Mouse (Mus musculus) limb, embryonic 15.5 days (tissue): ENCODE results near the gene Coa5. TPM values are rescaled to one million over a fixed set of nuclear protein-coding genes. Genes with fewer than 3 reads are reported as not detected.

ENCODE experiments used
- ATAC-seq: fragments of 200-750 bp; cut with Nextera tagmentation; 2 replicates; pipeline ENCODE4 v1.8.0; 2017; ENCODE audit warnings: low read depth, moderate TSS enrichment; ENCODE audit not compliant: insufficient number of reproducible peaks, low FRiP score, low TSS enrichment
- H3K27ac ChIP-seq: fragments of 300-500 bp; sonication (generic); 2 replicates; pipeline ENCODE4 v1.5.1; 2015; ENCODE audit warnings: moderate library complexity, mild to moderate bottlenecking, inconsistent platforms
- H3K27me3 ChIP-seq: fragments of 300-500 bp; sonication (generic); 2 replicates; pipeline ENCODE4 v1.6.1; 2015; ENCODE audit warnings: inconsistent platforms
- H3K36me3 ChIP-seq: fragments of 300-500 bp; sonication (generic); 2 replicates; pipeline ENCODE4 v1.6.1; 2015; ENCODE audit warnings: inconsistent platforms
- H3K4me1 ChIP-seq: fragments of 300-500 bp; sonication (generic); 2 replicates; pipeline ENCODE4 v1.6.1; 2015; ENCODE audit warnings: inconsistent platforms
- H3K4me2 ChIP-seq: fragments of 300-500 bp; sonication (generic); 2 replicates; pipeline ENCODE4 v1.6.1; 2015; ENCODE audit warnings: mild to moderate bottlenecking, inconsistent platforms
- H3K4me3 ChIP-seq: fragments of 300-500 bp; sonication (generic); 2 replicates; pipeline ENCODE4 v1.5.1; 2015; ENCODE audit warnings: mild to moderate bottlenecking, inconsistent platforms
- H3K9ac ChIP-seq: fragments of 300-500 bp; sonication (generic); 2 replicates; pipeline ENCODE4 v1.6.1; 2015; ENCODE audit warnings: inconsistent platforms
- H3K9me3 ChIP-seq: fragments of 300-500 bp; sonication (generic); 2 replicates; pipeline ENCODE4 v1.6.1; 2016; ENCODE audit warnings: inconsistent platforms
- WGBS: fragments of 180-500 bp; shearing (Covaris S2); methylation state at CpG from one replicate; pipeline ENCODE4 v1.1.7; 2015; 5-methylcytosine and 5-hydroxymethylcytosine counted together
- polyA plus RNA-seq: library from polyadenylated mRNA; unstranded; fragments of >200 nt; fragmentation: Nextera tagmentation; extraction: Ambion mirVana; gene quantifications from 2 replicates; pipeline ENCODE4 v1.2.1, GENCODE M21; 2015

The Coa5 gene
- polyA plus RNA-seq, 1 experiment from 2014 or later: 46.1 TPM

GRCm38 (mm10) chr1:37467806-37468205, 37.9 kb upstream of the Coa5 start:
- Histone ChIP-seq H3K9me3 (no peaks in the 10 kb centered on the region), H3K4me3 (no peak overlapping the region), H3K4me2 (no peak overlapping the region), H3K27me3 (no peaks in the 10 kb centered on the region), H3K4me1 (no peaks in the 10 kb centered on the region), H3K36me3 (peaks cover 4% of the 10 kb centered on the region; the same call in 1 of the 2 replicates), H3K9ac (no peak overlapping the region), H3K27ac (no peak overlapping the region)
- no peak for ATAC-seq
- WGBS: 76% methylated on average over 4 of the region's 4 CpGs

GRCm38 (mm10) chr1:37466322-37466995, 36.6 kb upstream of the Coa5 start:
- Histone ChIP-seq H3K27me3 (no peaks in the 10 kb centered on the region), H3K9ac (no peak overlapping the region), H3K4me1 (no peaks in the 10 kb centered on the region), H3K4me3 (no peak overlapping the region), H3K36me3 (peaks cover 4% of the 10 kb centered on the region; the same call in 1 of the 2 replicates), H3K4me2 (no peak overlapping the region), H3K27ac (no peak overlapping the region), H3K9me3 (no peaks in the 10 kb centered on the region)
- ATAC-seq: no peak
- WGBS: 85% methylated on average over 3 of the region's 3 CpGs

DNA sequence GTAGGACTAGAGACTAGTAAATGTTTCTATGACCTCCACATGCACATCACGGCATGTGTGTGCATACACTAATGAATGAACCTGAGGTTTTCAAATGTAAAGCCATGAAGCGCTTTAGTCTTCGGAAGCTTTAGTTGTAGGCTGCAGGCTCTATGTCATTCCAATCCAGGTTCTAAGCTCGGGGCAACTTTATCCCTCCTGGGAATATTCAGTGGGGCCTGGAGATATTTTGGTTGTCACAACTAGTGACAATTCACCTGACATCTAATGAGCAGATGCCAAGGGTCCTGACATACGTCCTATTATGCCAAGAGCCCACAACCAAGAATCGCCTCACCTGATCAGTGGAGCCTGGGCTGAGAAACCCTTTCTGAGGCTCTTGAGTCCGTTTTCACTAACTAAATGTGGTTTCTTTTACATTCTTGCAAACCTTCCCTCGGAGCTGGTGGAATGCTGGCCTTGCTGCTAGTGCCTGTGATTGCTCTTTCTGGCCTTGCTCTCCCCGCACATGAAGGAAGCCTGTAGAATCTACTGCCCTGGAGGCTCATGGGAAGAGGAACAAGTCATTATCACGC, 35.1 kb upstream of the Coa5 start:
- no peak for ATAC-seq
- Histone ChIP-seq H3K27ac (no peak overlapping the region), H3K4me3 (no peak overlapping the region), H3K9me3 (no peaks in the 10 kb centered on the region), H3K27me3 (no peaks in the 10 kb centered on the region), H3K9ac (no peak overlapping the region), H3K4me1 (no peaks in the 10 kb centered on the region), H3K4me2 (no peak overlapping the region), H3K36me3 (peaks cover 4% of the 10 kb centered on the region; the same call in 1 of the 2 replicates)
- WGBS: 83% methylated on average over 10 of the region's 10 CpGs

DNA sequence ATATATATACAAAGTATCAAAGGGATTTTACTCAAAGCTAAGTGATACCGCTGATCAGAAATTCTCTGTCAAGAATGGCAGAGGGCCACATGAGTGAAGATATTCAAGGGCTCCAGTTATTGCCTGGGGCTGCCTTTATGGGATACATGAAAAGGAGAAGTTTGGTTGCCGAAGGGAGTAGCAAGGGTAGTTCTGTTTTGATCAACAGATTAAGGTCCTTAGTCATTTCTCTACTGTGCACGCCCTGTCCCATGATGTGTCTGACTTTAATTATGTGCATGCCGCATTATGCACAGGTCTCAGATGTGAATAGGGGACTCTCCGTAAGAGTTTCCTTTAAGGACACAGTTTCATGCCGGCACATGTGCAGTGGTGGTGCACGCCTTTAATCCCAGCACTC, 27.6 kb upstream of the Coa5 start:
- no peaks in the 10 kb centered on the region for H3K27me3 ChIP-seq
- no peaks in the 10 kb centered on the region for H3K4me1 ChIP-seq
- H3K36me3 ChIP-seq: no peaks in the 10 kb centered on the region; the same call in 1 of the 2 replicates
- no peak overlapping the region for H3K4me3 ChIP-seq
- H3K27ac ChIP-seq: no peak overlapping the region
- no peak overlapping the region for H3K9ac ChIP-seq
- H3K9me3 ChIP-seq: no peaks in the 10 kb centered on the region
- H3K4me2 ChIP-seq: no peak overlapping the region
- WGBS: 77% methylated on average over 7 of the region's 7 CpGs
- ATAC-seq: no peak

DNA sequence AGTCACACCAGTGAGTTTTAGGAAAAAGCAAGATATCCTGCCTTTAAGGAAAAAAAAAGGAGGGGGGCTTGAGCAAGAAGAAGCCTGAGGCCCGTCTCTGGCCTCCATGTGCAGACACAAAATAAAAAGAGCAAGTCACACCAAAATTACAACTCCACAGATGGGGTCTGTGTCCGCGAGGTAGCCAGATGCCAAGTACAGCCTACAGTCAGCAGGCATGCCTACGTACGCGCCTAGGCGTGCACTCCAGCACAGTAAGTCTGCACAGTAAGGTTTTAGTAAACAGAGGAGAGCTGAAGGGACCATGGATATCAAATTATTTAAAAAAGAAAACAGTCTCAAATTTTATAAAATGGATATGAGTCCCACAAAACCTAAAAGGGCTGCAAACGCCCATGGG, 21.4 kb upstream of the Coa5 start:
- ATAC-seq: no peak
- H3K27me3 ChIP-seq: no peaks in the 10 kb centered on the region
- H3K4me2 ChIP-seq: no peak overlapping the region
- H3K4me3 ChIP-seq: no peak overlapping the region
- H3K4me1 ChIP-seq: no peaks in the 10 kb centered on the region
- H3K9ac ChIP-seq: no peak overlapping the region
- peaks cover 25% of the 10 kb centered on the region for H3K36me3 ChIP-seq
- H3K27ac ChIP-seq: no peak overlapping the region
- no peaks in the 10 kb centered on the region for H3K9me3 ChIP-seq
- WGBS: 84% methylated on average over 8 of the region's 8 CpGs

- H3K27ac ChIP-seq: no peak overlapping the region
- 77% methylated on average over 10 of the region's 10 CpGs for WGBS
- H3K27me3 ChIP-seq: no peaks in the 10 kb centered on the region
- H3K4me2 ChIP-seq: no peak overlapping the region
- no peak overlapping the region for H3K4me3 ChIP-seq
- no peaks in the 10 kb centered on the region for H3K4me1 ChIP-seq
- H3K9ac ChIP-seq: no peak overlapping the region
- peaks cover 35% of the 10 kb centered on the region for H3K36me3 ChIP-seq
- ATAC-seq: no peak
- no peaks in the 10 kb centered on the region for H3K9me3 ChIP-seq
Observed at GRCm38 (mm10) chr1:37448361-37449095, 18.6 kb upstream of the Coa5 start.

DNA sequence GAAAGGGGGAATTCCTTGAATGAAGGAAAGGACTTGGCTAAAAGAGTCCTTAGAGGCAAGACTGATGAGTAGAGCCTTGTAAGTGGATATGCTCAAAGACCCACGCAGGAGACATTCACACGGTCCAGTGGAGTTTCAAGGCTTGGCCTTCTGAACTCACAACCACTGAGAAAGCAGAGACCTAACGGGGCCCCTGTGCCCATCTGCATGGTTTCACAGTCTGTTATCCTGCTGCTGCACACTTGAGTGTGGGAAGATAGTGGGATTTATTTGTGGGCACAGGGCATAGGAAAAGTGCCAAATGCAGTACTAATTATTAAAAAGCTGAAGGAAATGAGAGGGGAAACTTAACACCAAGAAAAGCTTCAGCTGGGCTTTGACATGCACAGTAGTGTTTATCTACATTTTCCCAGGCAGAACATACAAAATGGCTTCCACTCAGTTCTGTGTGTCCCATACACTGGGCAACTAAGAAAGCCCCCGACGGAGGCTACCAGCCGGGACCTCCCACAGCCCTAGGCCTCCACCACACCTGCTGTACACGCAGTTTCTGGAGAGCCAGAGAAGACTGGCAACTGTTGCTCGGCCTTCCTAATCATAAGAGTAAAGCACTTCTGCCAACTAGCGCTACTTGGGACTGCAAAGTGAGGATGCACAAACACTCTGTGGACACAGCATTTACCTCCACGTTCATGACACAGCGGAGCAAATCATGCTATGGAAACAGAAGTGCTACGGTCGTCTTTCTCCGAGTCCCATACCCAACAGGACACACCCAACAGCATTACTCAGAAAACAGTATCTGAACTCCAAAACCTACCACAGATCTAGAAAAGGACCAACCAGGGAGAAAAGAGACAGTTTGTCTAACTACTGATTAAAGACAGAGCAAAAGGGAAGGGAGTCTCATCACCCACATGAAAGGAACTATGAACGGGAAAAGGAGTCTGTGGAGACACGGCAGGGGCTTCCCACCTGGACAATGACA, 13.2 kb upstream of the Coa5 start:
- ATAC-seq: no peak
- Histone ChIP-seq H3K4me1 (no peaks in the 10 kb centered on the region), H3K9ac (no peak overlapping the region), H3K4me3 (no peak overlapping the region), H3K4me2 (no peak overlapping the region), H3K27ac (no peak overlapping the region), H3K27me3 (no peaks in the 10 kb centered on the region), H3K9me3 (no peaks in the 10 kb centered on the region), H3K36me3 (peaks cover 58% of the 10 kb centered on the region)
- WGBS: 91% methylated on average over 16 of the region's 16 CpGs

DNA sequence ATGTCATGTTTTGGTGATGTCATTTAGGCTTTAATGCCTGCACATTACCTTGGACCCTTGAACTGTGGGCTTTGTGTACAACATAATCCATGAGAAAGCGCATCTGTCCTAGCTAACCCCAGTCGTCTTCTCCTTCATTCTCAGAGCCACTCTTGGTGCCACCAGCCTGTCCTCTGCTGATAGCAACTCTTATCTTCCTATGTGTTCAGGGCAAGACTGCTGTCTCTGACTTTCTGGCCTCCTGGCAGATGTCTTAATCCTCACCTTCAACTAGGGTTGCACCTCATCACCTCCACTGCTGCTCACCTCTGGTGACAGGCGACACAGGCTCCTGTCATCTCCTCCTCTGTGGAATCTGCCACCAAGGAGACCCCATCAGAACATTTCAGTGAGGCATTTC, 6.5 kb upstream of the Coa5 start:
- no peak for ATAC-seq
- Histone ChIP-seq H3K9me3 (no peaks in the 10 kb centered on the region), H3K27me3 (no peaks in the 10 kb centered on the region), H3K4me1 (peaks cover 5% of the 10 kb centered on the region), H3K4me2 (no peak overlapping the region), H3K9ac (no peak overlapping the region), H3K4me3 (no peak overlapping the region), H3K27ac (no peak overlapping the region), H3K36me3 (peaks cover 83% of the 10 kb centered on the region)
- 88% methylated on average over 3 of the region's 3 CpGs for WGBS

DNA sequence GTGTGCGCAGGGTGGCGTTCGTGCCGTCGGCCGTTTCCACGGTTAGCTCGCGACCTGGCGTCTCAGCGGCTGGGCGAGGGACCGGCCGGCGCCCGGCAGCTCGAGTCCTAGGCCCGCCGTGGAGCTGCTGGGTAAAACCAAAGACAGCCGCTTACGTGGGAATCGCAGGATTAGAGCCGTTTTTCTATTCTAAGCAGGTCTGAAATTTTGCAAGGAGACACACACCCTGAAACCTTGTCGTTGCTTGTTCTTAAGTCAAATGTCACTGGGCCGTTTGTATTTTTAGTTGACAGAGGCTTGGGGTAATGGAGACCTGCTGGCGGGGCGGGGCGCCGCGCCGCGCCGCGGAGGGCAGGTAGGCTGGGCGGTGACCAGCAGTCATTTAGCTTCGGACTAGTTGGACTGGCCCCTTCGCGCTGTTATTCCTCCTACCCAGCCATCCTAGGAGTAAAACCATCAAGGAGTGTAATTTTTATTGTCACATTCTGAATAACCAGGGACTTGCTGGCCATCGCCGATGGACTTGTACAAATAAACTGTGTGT, 466 bp upstream of the Coa5 start:
- Histone ChIP-seq H3K36me3 (peaks cover 43% of the 10 kb centered on the region), H3K4me1 (peaks cover 22% of the 10 kb centered on the region), H3K9ac (peak overlapping the region; percentile 89), H3K9me3 (no peaks in the 10 kb centered on the region), H3K4me3 (peak overlapping the region; percentile 98), H3K4me2 (peak overlapping the region; percentile 75), H3K27ac (peak overlapping the region; percentile 85), H3K27me3 (no peaks in the 10 kb centered on the region)
- WGBS: 1% methylated on average over 40 of the region's 40 CpGs
- ATAC-seq: no peak

GRCm38 (mm10) chr1:37428911-37429310, 992 bp downstream of the Coa5 start:
- Histone ChIP-seq H3K4me2 (peak overlapping the region; percentile 83), H3K4me3 (peak overlapping the region; percentile 98), H3K27me3 (no peaks in the 10 kb centered on the region), H3K36me3 (peaks cover 46% of the 10 kb centered on the region), H3K9ac (no peak overlapping the region), H3K9me3 (no peaks in the 10 kb centered on the region), H3K4me1 (peaks cover 21% of the 10 kb centered on the region), H3K27ac (no peak overlapping the region)
- no peak for ATAC-seq
- 63% methylated on average over 2 of the region's 2 CpGs for WGBS

- WGBS: 94% methylated on average over 8 of the region's 8 CpGs
Observed at GRCm38 (mm10) chr1:37427144-37427875, 2.6 kb downstream of the Coa5 start.

More at GRCm38 (mm10) chr1:37427144-37427875, 2.6 kb downstream of the Coa5 start:
- Histone ChIP-seq H3K4me1 (peaks cover 20% of the 10 kb centered on the region), H3K27me3 (no peaks in the 10 kb centered on the region), H3K36me3 (peaks cover 41% of the 10 kb centered on the region; the same call in 1 of the 2 replicates), H3K4me3 (no peak overlapping the region), H3K9ac (no peak overlapping the region), H3K9me3 (no peaks in the 10 kb centered on the region), H3K27ac (no peak overlapping the region), H3K4me2 (no peak overlapping the region)
- ATAC-seq: no peak
